Mouse (Mus musculus): ENCODE results near the gene Ulk4. TPM values are rescaled to one million over a fixed set of nuclear protein-coding genes. Genes with fewer than 3 reads are reported as not detected.

Gene Ulk4
- polyA plus RNA-seq, 1 experiment from 2014 or later = 166 TPM

GRCm38 (mm10) chr9:121303086-121303485 is 26.1 kb upstream of the Ulk4 start:
- no peaks in the 10 kb centered on the region for H3K27me3 ChIP-seq (ENCODE audit: control insufficient read depth, insufficient read depth, low read length)
- no peaks in the 10 kb centered on the region for H3K9me3 ChIP-seq (ENCODE audit: control insufficient read depth, low read length)
- H3K27ac ChIP-seq (ENCODE audit: low read depth, low read length) = no peak overlapping the region
- no peak for ATAC-seq (ENCODE audit: low FRiP score, low TSS enrichment)
- no peak overlapping the region for H3K4me3 ChIP-seq (ENCODE audit: low read length)
- peaks cover 38% of the 10 kb centered on the region for H3K4me1 ChIP-seq (ENCODE audit: control insufficient read depth, insufficient read depth, low read length)
- no peak overlapping the region for H3K4me2 ChIP-seq (replicated peaks; ENCODE audit: low read depth, low read length)
- H3K9ac ChIP-seq (ENCODE audit: low read depth, low read length) = no peak overlapping the region; the same call in 1 of the 2 replicates
- H3K36me3 ChIP-seq (ENCODE audit: control insufficient read depth, insufficient read depth, low read length) = no peaks in the 10 kb centered on the region
- WGBS = 46% methylated on average over 6 of the region's 6 CpGs

GRCm38 (mm10) chr9:121302543-121302942 is 25.5 kb upstream of the Ulk4 start:
- Histone ChIP-seq H3K9me3 (ENCODE audit: control insufficient read depth, low read length) (no peaks in the 10 kb centered on the region), H3K27me3 (ENCODE audit: control insufficient read depth, insufficient read depth, low read length) (no peaks in the 10 kb centered on the region), H3K4me2 (replicated peaks; ENCODE audit: low read depth, low read length) (no peak overlapping the region), H3K36me3 (ENCODE audit: control insufficient read depth, insufficient read depth, low read length) (no peaks in the 10 kb centered on the region), H3K27ac (ENCODE audit: low read depth, low read length) (no peak overlapping the region), H3K4me1 (ENCODE audit: control insufficient read depth, insufficient read depth, low read length) (peaks cover 38% of the 10 kb centered on the region), H3K4me3 (ENCODE audit: low read length) (no peak overlapping the region), H3K9ac (ENCODE audit: low read depth, low read length) (no peak overlapping the region)
- WGBS = 84% methylated on average over 7 of the region's 8 CpGs
- ATAC-seq (ENCODE audit: low FRiP score, low TSS enrichment) = no peak

- no peak for ATAC-seq (ENCODE audit: low FRiP score, low TSS enrichment)
- WGBS = 83% methylated on average over 22 of the region's 22 CpGs
- Histone ChIP-seq H3K27me3 (ENCODE audit: control insufficient read depth, insufficient read depth, low read length) (no peaks in the 10 kb centered on the region), H3K4me2 (replicated peaks; ENCODE audit: low read depth, low read length) (no peak overlapping the region; the same call in 1 of the 2 replicates), H3K4me1 (ENCODE audit: control insufficient read depth, insufficient read depth, low read length) (peaks cover 38% of the 10 kb centered on the region), H3K36me3 (ENCODE audit: control insufficient read depth, insufficient read depth, low read length) (no peaks in the 10 kb centered on the region), H3K9ac (ENCODE audit: low read depth, low read length) (no peak overlapping the region), H3K4me3 (ENCODE audit: low read length) (no peak overlapping the region), H3K27ac (ENCODE audit: low read depth, low read length) (no peak overlapping the region), H3K9me3 (ENCODE audit: control insufficient read depth, low read length) (no peaks in the 10 kb centered on the region)
Measured at GRCm38 (mm10) chr9:121301041-121301920, 24.3 kb upstream of the Ulk4 start.

DNA sequence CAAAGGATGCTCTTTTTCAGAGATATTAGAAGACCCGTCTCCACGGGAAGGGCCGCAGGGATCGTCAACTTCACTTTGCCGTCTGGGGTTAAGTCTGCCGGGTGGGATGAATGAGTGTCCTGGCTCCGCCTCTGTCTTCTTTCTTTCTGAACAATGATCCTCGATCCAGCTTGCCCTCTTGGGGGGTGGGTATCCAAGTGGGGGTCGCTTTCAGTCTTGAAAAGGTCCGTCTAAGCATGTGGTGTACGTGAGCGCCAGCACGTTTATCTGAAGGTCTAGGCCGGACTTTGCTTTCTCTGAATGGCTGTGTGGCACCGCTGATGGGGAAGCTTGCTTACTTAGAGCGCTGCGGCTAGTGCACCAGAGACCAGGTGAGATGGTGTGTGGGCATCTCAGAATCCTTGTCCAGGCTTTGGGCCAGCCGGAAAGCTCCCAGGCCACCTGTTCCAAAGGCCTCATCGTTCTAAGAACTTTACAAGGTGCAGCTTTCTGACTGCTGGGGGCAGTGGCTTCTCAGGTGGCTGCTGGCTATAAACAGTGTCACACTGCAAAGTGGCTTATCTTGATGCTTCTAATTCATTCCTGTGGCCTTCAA is 23.1 kb upstream of the Ulk4 start:
- H3K27ac ChIP-seq (ENCODE audit: low read depth, low read length) = no peak overlapping the region
- H3K4me1 ChIP-seq (ENCODE audit: control insufficient read depth, insufficient read depth, low read length) = peaks cover 38% of the 10 kb centered on the region
- no peak overlapping the region for H3K9ac ChIP-seq (ENCODE audit: low read depth, low read length)
- no peaks in the 10 kb centered on the region for H3K36me3 ChIP-seq (ENCODE audit: control insufficient read depth, insufficient read depth, low read length)
- no peak overlapping the region; the same call in 1 of the 2 replicates for H3K4me2 ChIP-seq (replicated peaks; ENCODE audit: low read depth, low read length)
- no peak for ATAC-seq (ENCODE audit: low FRiP score, low TSS enrichment)
- no peaks in the 10 kb centered on the region for H3K27me3 ChIP-seq (ENCODE audit: control insufficient read depth, insufficient read depth, low read length)
- 63% methylated on average over 19 of the region's 19 CpGs for WGBS
- H3K9me3 ChIP-seq (ENCODE audit: control insufficient read depth, low read length) = no peaks in the 10 kb centered on the region
- H3K4me3 ChIP-seq (ENCODE audit: low read length) = no peak overlapping the region; the same call in 1 of the 2 replicates

DNA sequence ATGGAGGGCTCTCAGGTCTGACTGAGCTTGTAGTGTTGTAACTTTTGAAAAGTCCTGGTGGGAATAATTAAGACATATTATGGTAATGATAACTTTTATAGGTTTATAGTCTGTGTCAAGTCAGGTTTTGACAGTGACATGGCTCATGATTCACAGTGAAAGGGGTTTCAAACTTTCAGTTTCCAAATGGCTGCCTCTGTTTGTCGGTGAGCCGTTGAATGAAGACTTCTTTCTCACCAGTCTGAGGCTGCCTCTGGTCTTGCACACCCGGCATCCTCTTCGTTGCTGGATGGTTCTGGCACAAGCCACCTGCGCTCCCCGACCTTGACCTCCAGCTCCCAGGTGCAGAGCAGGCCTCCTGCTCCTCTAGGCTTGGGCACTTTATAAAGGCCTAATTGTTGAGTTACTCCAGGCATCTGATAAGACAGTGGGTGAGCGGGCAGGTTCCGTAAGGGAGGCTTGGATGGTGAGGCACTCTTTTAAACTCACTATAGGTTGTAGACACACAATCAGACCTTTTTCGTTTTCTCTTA is 22.3 kb upstream of the Ulk4 start:
- WGBS = 71% methylated on average over 9 of the region's 9 CpGs
- no peak overlapping the region; the same call in 1 of the 2 replicates for H3K27ac ChIP-seq (ENCODE audit: low read depth, low read length)
- no peaks in the 10 kb centered on the region for H3K9me3 ChIP-seq (ENCODE audit: control insufficient read depth, low read length)
- H3K4me3 ChIP-seq (ENCODE audit: low read length) = no peak overlapping the region; the same call in 1 of the 2 replicates
- H3K4me1 ChIP-seq (ENCODE audit: control insufficient read depth, insufficient read depth, low read length) = peaks cover 38% of the 10 kb centered on the region
- ATAC-seq (ENCODE audit: low FRiP score, low TSS enrichment) = no peak
- H3K9ac ChIP-seq (ENCODE audit: low read depth, low read length) = no peak overlapping the region; the same call in 1 of the 2 replicates
- peak overlapping the region; percentile 96 for H3K4me2 ChIP-seq (replicated peaks; ENCODE audit: low read depth, low read length)
- H3K36me3 ChIP-seq (ENCODE audit: control insufficient read depth, insufficient read depth, low read length) = no peaks in the 10 kb centered on the region
- 0 out of 2 replicates have a peak, but pooled peaks cover 2% of the 10 kb centered on the region for H3K27me3 ChIP-seq (ENCODE audit: control insufficient read depth, insufficient read depth, low read length)

DNA sequence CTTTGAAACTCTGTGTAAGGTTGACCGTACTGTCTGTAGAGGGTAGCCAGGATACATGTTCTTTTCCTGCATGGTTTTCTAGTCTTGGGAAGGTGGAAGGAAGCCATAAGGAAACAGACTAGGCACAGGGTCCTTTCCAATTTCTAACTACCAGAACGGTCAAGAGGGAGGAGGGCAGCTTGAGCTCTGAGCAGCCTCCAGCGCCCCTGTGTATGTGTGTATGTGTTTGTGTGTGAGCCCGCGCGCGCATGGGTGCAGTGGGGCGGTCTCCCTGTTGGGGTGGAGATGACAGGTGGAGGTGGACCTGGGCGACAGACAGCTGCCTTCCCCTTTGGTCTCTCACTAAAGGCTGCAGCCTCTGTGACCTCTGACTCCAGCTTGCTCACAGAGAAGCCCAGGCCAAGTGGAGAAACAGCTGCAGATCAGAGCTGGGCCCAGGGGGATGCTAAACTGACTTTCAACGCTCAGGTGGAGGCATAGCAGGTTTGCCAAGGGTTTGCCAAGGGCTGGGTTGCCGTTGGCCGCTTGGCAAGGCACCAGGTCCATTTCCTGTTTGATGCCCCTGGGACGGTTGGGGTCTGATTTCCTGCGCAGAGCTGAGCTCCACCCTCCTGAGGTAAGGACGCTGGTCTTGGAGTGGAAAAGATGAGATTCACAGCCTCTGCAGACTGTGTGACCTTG is 21.6 kb upstream of the Ulk4 start:
- Histone ChIP-seq H3K4me3 (ENCODE audit: low read length) (peak overlapping the region; percentile 89), H3K27me3 (ENCODE audit: control insufficient read depth, insufficient read depth, low read length) (0 out of 2 replicates have a peak, but pooled peaks cover 3% of the 10 kb centered on the region), H3K9me3 (ENCODE audit: control insufficient read depth, low read length) (no peaks in the 10 kb centered on the region), H3K36me3 (ENCODE audit: control insufficient read depth, insufficient read depth, low read length) (no peaks in the 10 kb centered on the region), H3K4me2 (replicated peaks; ENCODE audit: low read depth, low read length) (peak overlapping the region; percentile 96), H3K4me1 (ENCODE audit: control insufficient read depth, insufficient read depth, low read length) (peaks cover 37% of the 10 kb centered on the region), H3K27ac (ENCODE audit: low read depth, low read length) (0 out of 2 replicates have a peak overlapping the region, but pooled peaks have one; percentile 11), H3K9ac (ENCODE audit: low read depth, low read length) (peak overlapping the region; percentile 90; the same call in 1 of the 2 replicates)
- 37% methylated on average over 15 of the region's 15 CpGs for WGBS
- no peak for ATAC-seq (ENCODE audit: low FRiP score, low TSS enrichment)

DNA sequence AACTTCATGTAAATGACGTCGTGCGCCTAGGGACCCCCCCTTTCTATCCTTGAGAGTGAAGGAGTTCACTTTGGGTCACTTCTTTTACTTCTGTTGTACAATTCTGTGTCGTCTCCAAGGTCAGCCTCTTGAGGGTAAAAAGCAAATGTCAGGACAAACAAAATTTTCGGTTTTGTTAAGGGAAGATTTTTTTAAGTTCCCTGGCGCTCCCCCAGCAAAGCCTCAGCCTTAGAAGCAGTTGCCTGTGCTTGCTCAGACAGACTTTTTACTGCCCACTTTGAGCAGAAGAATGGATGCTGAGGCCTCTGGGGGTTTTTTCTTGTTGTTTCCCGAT is 21.0 kb upstream of the Ulk4 start:
- Histone ChIP-seq H3K4me2 (replicated peaks; ENCODE audit: low read depth, low read length) (peak overlapping the region; percentile 96), H3K9me3 (ENCODE audit: control insufficient read depth, low read length) (no peaks in the 10 kb centered on the region), H3K9ac (ENCODE audit: low read depth, low read length) (peak overlapping the region; percentile 90), H3K4me3 (ENCODE audit: low read length) (peak overlapping the region; percentile 89), H3K27me3 (ENCODE audit: control insufficient read depth, insufficient read depth, low read length) (0 out of 2 replicates have a peak, but pooled peaks cover 3% of the 10 kb centered on the region), H3K4me1 (ENCODE audit: control insufficient read depth, insufficient read depth, low read length) (peaks cover 32% of the 10 kb centered on the region), H3K27ac (ENCODE audit: low read depth, low read length) (0 out of 2 replicates have a peak overlapping the region, but pooled peaks have one; percentile 11), H3K36me3 (ENCODE audit: control insufficient read depth, insufficient read depth, low read length) (no peaks in the 10 kb centered on the region)
- WGBS = 2% methylated on average over 7 of the region's 7 CpGs
- ATAC-seq (ENCODE audit: low FRiP score, low TSS enrichment) = no peak

DNA sequence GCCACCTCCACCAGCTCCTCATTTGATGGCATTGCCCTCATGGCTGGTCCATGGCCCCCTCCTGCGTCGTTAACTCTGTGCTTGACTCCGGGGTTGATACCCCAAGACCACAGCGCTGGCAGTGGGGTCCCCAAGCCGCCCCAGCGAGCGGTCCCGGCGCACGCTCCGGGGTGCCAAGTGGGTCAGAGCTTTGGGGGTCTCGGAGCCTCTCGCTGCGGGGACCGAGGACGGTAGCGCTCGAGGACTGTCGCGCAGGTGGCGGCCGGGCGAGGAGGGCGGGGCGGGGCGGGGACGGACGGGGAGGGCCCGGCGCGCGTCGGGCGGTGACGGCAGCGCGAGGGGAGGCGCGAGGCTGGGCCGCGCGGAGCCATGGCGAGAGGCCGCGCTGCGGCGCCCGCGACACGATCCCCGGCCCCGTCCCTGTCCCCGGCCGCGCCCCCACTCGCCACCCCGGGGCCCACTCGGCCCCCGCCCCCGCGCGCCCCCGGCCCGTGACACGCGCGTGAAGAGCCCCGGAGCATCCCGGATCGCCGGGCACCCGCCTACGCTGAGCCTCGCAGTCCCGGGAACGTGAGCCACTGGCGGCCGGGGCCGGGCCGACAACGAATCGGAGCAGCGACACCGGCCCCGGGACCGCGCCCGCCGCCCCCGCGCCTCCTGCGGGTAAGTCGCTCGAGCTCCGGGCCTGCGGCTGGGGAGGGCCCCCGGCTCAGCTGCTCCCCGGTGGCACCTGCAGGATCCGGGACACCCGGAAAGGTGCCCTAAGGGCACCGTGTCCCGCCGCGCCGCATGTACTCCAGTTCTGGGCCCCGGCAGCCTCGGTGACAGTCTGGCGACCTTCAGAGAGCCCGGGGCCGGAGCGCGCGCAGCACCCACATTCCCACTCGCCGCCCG is 20.4 kb upstream of the Ulk4 start, which contains the start of gene Trak1:
TSS of gene Trak1 (plus strand) at position 332 of the 894 bp plus-strand sequence.
- Histone ChIP-seq H3K9me3 (ENCODE audit: control insufficient read depth, low read length) (no peaks in the 10 kb centered on the region), H3K27ac (ENCODE audit: low read depth, low read length) (0 out of 2 replicates have a peak within 1 kb of the TSS, but pooled peaks have one; percentile 11), H3K4me1 (ENCODE audit: control insufficient read depth, insufficient read depth, low read length) (peaks cover 29% of the 10 kb centered on the region), H3K9ac (ENCODE audit: low read depth, low read length) (peak within 1 kb of the TSS; percentile 90), H3K4me3 (ENCODE audit: low read length) (peak within 1 kb of the TSS; percentile 89), H3K27me3 (ENCODE audit: control insufficient read depth, insufficient read depth, low read length) (0 out of 2 replicates have a peak, but pooled peaks cover 3% of the 10 kb centered on the region), H3K4me2 (replicated peaks; ENCODE audit: low read depth, low read length) (peak within 1 kb of the TSS; percentile 96), H3K36me3 (ENCODE audit: control insufficient read depth, insufficient read depth, low read length) (no peaks in the 10 kb centered on the region)
- ATAC-seq (ENCODE audit: low FRiP score, low TSS enrichment) = peak; percentile 84
- WGBS = under 1% methylated on average over 67 of the region's 116 CpGs
